Mouse (Mus musculus) effector memory CD4-positive, alpha-beta T cell, adult 7 months (primary cell): ENCODE results near the gene Frem3. TPM values are rescaled to one million over a fixed set of nuclear protein-coding genes. Genes with fewer than 3 reads are reported as not detected.

Experiments used
- polyA plus RNA-seq: library from polyadenylated mRNA; unstranded; fragments of 100-300 nt; shearing (Covaris generic); gene quantifications from one replicate; pipeline ENCODE4 v1.2.1, GENCODE M21; 2017

The Frem3 gene
- polyA plus RNA-seq, result not detected

GRCm38 (mm10) chr8:80610549-80611440, at the start of gene Frem3:
Frem3 (plus strand) TSS chr8:80611080.

GRCm38 (mm10) chr8:80739155-80739924, 128.5 kb downstream of the Frem3 start, which contains the start of gene Smarca5:
Smarca5 (minus strand) TSS chr8:80739497.

Other genes starting within 250 kb of the Frem3 start
- gene Gypa, start 117.3 kb upstream of the Frem3 start, polyA plus RNA-seq, result not detected
- gene Smarca5, start 128.4 kb downstream of the Frem3 start, polyA plus RNA-seq, result 178 TPM